Mouse (Mus musculus): ENCODE results near the gene Sowahd.
"Not testable (repeated sequence)": the region's sequence is repeated elsewhere in the genome, so short reads cannot be mapped to it uniquely, and the experiment has no call there.

The Sowahd gene

GRCm38 (mm10) chrX:37048066-37048889 lies at the start of gene Sowahd:
Gene Sowahd (plus strand): TSS chrX:37048845.
- DNase-seq (ENCODE audit: low spot score in 2 of 2) = no peak

GRCm38 (mm10) chrX:37013870-37014269 lies 34.8 kb upstream of the Sowahd start:
- no peak for DNase-seq (ENCODE audit: low spot score in 2 of 2)

- DNase-seq (ENCODE audit: low spot score in 2 of 2) = no peak
Measured at GRCm38 (mm10) chrX:37018150-37018654, 30.4 kb upstream of the Sowahd start.

- DNase-seq (ENCODE audit: low spot score in 2 of 2) = no peak
Measured at GRCm38 (mm10) chrX:37019045-37019444, 29.6 kb upstream of the Sowahd start.

GRCm38 (mm10) chrX:37022690-37023089 lies 26.0 kb upstream of the Sowahd start:
- peak; percentile 23 to 29 for DNase-seq (ENCODE audit: low spot score in 2 of 2)

GRCm38 (mm10) chrX:37023652-37024309 lies 24.9 kb upstream of the Sowahd start:
- no peak for DNase-seq (ENCODE audit: low spot score in 2 of 2)

- no peak for DNase-seq (ENCODE audit: low spot score in 2 of 2)
Measured at GRCm38 (mm10) chrX:37028378-37028777, 20.3 kb upstream of the Sowahd start.

GRCm38 (mm10) chrX:37042726-37043125 lies 5.9 kb upstream of the Sowahd start:
- DNase-seq (ENCODE audit: low spot score in 2 of 2) = peak in 1 of 2 experiments; percentile 9

GRCm38 (mm10) chrX:37048890-37049823 lies 512 bp downstream of the Sowahd start:
- no peak for DNase-seq (ENCODE audit: low spot score in 2 of 2)

GRCm38 (mm10) chrX:37063902-37064301 lies 15.3 kb downstream of the Sowahd start:
- DNase-seq (ENCODE audit: low spot score in 2 of 2) = no peak

GRCm38 (mm10) chrX:37067299-37067698 lies 18.7 kb downstream of the Sowahd start:
- no peak for DNase-seq (ENCODE audit: low spot score in 2 of 2)

GRCm38 (mm10) chrX:37068766-37069165 lies 20.1 kb downstream of the Sowahd start:
- no peak for DNase-seq (ENCODE audit: low spot score in 2 of 2)

- peak; percentile 15 to 40 for DNase-seq (ENCODE audit: low spot score in 2 of 2)
Measured at GRCm38 (mm10) chrX:37074262-37074892, 25.7 kb downstream of the Sowahd start.

GRCm38 (mm10) chrX:37076651-37077050 lies 28.0 kb downstream of the Sowahd start:
- no peak for DNase-seq (ENCODE audit: low spot score in 2 of 2)

GRCm38 (mm10) chrX:37080345-37080744 lies 31.7 kb downstream of the Sowahd start:
- not testable (repeated sequence) for DNase-seq (ENCODE audit: low spot score in 2 of 2)

GRCm38 (mm10) chrX:37081194-37081593 lies 32.5 kb downstream of the Sowahd start:
- no peak for DNase-seq (ENCODE audit: low spot score in 2 of 2)

GRCm38 (mm10) chrX:37084318-37084926 lies 35.8 kb downstream of the Sowahd start:
- no peak for DNase-seq (ENCODE audit: low spot score in 2 of 2)

- peak; percentile 88 to 91 for DNase-seq (ENCODE audit: low spot score in 2 of 2)
Measured at GRCm38 (mm10) chrX:37084927-37085660, 36.4 kb downstream of the Sowahd start, which contains the start of gene Rpl39. Gene Rpl39 (minus strand): TSS chrX:37085402.

- no peak for DNase-seq (ENCODE audit: low spot score in 2 of 2)
Measured at GRCm38 (mm10) chrX:37085665-37086064, 37.0 kb downstream of the Sowahd start.

- DNase-seq (ENCODE audit: low spot score in 2 of 2) = no peak
Measured at GRCm38 (mm10) chrX:37088778-37089177, 40.1 kb downstream of the Sowahd start.
